Mouse (Mus musculus): ENCODE measurements at regions not wholly inside any gene's neighbourhood (a gene's known extent, or its start where the extent isn't known, plus 50 kb on each side); places are given as distances from the start of the nearest gene placed in this dataset.

DNA sequence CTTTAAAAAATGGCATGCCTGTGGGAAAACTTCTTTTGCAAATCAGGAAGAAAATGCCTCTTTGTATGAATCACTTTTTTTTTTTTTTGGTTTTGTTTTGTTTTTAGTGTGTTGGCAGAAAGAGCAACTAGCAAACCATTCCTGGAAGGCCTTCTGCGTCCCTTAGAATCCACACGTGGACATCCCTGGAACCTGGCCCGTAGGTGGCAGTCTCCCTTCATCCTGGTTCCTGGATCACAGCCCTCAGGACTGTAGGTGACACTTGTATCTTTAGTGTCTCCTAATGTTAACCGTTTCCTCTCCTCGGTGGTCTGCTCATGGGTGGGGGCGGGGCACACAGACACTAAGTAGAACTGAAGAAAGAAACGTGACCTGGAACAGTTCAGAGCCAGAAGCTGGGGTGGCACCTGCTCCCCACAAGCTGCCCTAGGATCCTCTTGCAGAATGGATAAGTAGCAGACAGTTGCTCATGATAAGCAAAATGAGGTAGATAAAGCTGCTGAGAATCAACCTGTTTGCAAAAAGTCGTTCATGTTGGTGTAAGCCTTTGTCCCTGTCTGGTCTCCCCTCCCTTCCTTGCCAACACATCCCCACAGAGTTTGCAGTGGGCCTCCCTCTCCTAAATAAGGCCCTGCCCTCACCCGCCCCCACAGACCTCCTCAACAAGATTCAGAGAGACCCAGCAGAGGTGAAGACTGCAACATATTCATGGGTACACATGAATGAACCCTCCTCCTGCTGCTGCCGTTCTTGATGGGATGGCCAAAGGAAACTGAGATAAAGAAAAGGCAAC, 52.6 kb upstream of the Armc2 start:
- peak in 1 of 2 experiments; percentile 45 for DNase-seq (ENCODE audit: low spot score in 2 of 2)
- intact Hi-C loops (cut with DNase I) = no loop called here

DNA sequence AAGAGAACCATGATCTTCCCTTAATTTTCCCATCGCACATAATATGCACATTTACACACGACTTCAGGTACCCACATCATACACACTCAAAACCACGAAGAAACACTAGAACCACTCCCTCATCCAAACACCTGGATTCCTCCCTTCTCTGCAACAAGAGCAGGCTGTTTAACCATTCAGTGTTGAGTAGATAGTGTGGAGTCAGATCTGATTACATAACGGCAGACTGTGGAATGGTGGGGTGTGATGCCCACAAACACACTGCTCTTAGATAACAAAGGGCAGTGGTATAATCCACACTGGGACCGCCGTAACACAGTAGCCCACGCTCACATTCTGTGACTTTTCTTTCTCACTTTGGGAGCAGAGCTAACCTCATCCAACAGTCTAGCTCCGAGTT, 51.5 kb upstream of the Armc2 start:
- no peak for DNase-seq (ENCODE audit: low spot score in 2 of 2)
- intact Hi-C loops (cut with DNase I) = no loop called here

DNA sequence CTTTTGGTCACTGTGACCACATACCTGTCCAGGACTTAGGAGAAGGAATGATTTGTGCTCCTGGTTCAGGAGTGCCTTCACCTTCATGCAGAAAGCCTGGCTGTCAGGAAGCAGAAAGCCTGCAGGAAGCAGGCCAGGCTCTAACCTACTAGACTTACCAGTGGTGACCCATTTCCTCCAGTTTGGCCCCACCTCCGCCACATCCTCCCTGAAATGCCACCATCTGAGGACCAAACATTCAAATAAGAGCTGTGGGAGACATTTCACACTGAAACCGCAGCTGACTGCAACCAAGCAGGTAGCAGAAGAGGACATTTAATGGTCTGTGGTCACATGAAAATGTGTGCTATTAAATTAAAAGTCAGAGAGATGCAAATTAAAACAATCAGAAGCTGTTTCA, 50.3 kb upstream of the Armc2 start:
- intact Hi-C loops (cut with DNase I) = no loop called here
- no peak for DNase-seq (ENCODE audit: low spot score in 2 of 2)

Measured in left cerebral cortex, postnatal 25 days (tissue).